Mouse (Mus musculus): Measurements from ENCODE around the gene 2310061I04Rik. TPM values are rescaled to one million over a fixed set of nuclear protein-coding genes. Genes with fewer than 3 reads are reported as not detected.
"Not testable (repeated sequence)": the region's sequence is repeated elsewhere in the genome, so short reads cannot be mapped to it uniquely, and the experiment has no call there.

Gene 2310061I04Rik
- 10 to 100 TPM; 58.0 to 70.5 TPM for total RNA-seq (2021)
- long read RNA-seq, experiment 1, transcript 2310061I04Rik-202 (5 exons, 2,081 nt): minor isoform, 14 of 83 reads
- long read RNA-seq, experiment 1, transcript 2310061I04Rik-204 (6 exons, 1,293 nt): major isoform, 58 of 83 reads
- long read RNA-seq, experiment 1, partial matches to known transcripts: 1 of 83 reads
- long read RNA-seq, experiment 1, other reads (novel, unspliced or antisense): 7 of 83 reads
- long read RNA-seq, experiment 2, transcript 2310061I04Rik-204 (6 exons, 1,293 nt): major isoform, 54 of 66 reads
- long read RNA-seq, experiment 2, transcript 2310061I04Rik-203 (6 exons, 1,193 nt): minor isoform, 7 of 66 reads
- long read RNA-seq, experiment 2, partial matches to known transcripts: 1 of 66 reads
- long read RNA-seq, experiment 2, other reads (novel, unspliced or antisense): 1 of 66 reads

DNA sequence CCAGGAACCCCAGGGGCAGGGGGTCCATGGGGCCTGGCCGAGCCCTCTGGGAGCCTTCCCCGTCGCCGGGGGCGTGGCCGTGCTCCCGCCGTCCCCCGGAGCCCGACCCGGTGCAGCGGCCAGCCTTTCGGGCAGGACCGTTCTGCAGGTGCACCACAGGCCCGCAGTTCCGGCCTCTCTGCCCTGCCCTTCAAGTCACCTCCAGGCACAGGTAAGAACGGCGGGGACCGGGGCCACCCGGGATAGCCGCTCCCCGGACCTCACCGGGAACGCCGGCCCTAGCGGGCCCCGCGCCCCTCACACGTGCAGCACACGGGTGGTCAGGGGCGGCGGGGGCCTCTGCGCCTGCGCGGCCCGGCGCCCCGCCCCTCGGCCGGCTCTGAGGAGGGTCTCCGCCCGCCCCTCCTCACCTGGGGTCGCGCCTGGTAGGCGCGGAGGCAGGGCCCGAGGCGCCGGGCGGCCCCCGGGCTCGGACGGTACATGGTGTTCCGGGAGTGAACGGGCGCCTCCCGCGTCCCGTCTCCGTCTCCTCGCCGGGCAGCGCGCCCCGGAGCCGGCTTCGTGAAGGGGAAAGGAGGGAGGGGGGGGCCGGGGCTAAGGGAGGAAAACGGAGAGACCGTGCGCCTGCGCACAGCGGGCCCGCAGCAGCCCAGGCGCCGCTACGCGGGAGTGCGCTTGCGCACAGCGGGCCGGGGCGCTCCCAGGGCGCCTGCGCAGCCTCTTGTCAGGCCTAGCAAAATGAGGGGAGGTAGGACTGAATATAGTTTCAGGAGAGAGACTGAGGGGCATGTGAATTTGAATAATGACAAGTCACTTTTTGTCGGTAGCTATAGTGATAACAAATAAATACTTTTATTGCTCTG, at the start of gene 2310061I04Rik:
Gene 2310061I04Rik (minus strand): TSS at position 651 of the 863 bp plus-strand sequence.
- peak; percentile 94 for DNase-seq

DNA sequence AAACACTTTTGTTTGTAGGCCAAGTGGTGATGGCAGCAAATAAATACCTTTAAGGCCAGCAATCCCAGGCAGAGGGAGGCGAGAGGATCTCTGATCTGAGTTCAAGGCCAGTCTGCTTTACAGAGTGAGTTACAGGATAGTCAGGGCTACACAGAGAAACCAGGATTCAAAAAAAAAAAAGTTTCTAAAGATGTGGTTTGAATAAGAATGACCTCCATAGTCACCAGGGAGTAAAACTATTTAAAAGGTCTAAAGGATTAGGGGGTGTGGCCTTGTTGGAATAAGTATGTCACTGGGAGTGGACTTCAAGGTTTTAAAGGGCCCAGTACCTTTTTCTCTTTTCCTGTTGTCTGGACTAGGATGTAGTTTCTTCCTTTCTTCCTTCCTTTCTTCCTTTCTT, 42.7 kb upstream of the 2310061I04Rik start:
- no peak for DNase-seq

DNA sequence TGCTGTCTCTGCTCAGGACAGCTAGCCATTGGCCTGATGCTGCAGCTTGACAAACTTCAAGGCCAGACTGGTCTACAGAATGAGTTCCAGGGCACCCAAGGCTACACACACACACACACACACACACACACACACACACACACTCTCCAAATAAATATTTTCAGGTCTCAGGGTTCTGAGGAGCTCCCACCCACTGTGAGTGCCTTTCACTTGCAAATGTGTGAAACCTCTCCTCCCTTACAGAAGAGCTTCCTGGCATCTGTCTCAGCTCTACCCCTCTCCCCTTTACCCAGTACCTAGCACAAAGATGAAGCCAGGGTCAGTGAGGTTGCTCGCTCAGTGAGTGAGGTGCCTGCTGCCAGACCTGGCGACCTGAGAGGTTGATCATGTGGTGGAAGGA, 41.9 kb upstream of the 2310061I04Rik start:
- no peak for DNase-seq

DNA sequence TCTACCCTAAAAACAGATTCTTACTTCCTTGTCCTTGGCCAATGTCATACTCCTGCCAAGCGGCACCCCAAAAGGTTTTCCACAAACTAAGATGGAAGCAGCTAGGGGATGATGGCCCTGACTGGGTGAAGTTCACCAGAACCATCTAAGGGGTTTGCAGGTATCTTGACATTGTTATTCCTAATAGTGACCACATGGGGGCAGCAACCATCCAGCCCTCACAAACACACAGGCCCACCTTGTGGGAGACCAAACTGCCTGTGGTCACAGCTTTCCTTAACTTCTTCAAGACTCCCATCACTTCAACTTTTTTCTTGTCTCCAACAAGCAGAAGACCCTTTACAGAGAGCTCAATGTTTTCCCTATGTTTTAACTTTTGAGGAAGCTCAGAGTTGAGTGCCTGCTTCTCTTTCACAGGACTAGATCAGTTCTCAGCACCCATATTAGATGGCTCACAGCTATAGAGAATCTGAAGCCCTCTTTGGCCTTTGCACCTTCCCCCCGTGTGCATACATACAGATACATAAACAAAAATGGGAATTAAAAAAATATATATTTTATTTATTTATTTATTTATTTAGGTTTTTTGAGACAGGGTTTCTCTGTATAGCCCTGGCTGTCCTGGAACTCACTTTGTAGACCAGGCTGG, 40.6 kb upstream of the 2310061I04Rik start:
- DNase-seq: peak; percentile 53

GRCm38 (mm10) chr17:35935763-35936162, 38.5 kb upstream of the 2310061I04Rik start:
- not testable (repeated sequence) for DNase-seq

- no peak for DNase-seq
Measured at GRCm38 (mm10) chr17:35932608-35933007, 35.4 kb upstream of the 2310061I04Rik start.

DNA sequence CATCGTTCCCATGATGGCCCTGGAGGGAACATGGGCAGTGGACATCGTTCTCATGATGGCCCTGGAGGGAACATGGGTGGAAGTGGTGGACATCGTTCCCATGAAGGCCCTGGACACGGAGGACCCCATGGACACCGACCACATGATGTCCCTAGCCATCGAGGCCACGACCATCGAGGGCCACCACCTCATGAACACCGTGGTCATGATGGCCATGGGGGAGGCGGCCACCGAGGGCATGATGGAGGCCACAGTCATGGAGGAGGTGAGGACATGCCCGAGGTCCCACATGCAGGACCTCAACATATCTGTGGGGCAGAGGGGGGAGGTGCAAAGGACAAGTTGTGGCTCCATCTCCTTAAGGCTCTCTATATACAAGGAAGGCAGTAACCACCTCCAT, 33.4 kb upstream of the 2310061I04Rik start:
- DNase-seq: no peak

GRCm38 (mm10) chr17:35929534-35929933, 32.3 kb upstream of the 2310061I04Rik start:
- DNase-seq: no peak

DNA sequence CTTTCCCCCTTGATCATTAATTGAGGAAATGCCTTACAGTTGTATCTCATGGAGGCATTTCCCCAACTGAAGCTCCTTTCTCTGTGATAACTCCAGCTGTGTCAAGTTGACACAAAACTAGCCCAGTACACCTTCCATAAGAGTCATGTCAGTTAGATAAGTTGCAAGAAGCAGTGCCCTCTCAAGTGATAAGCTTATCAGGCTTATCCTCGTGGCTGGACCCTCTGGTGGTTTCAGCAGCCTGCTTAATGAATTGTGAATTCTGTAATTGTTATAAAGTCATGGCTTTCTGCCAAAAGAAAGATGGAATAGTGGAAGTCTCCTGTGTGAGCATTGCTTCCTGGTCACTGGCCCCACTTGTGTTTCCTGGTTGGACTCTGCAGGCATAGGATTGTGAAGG, 30.2 kb upstream of the 2310061I04Rik start:
- no peak for DNase-seq

DNA sequence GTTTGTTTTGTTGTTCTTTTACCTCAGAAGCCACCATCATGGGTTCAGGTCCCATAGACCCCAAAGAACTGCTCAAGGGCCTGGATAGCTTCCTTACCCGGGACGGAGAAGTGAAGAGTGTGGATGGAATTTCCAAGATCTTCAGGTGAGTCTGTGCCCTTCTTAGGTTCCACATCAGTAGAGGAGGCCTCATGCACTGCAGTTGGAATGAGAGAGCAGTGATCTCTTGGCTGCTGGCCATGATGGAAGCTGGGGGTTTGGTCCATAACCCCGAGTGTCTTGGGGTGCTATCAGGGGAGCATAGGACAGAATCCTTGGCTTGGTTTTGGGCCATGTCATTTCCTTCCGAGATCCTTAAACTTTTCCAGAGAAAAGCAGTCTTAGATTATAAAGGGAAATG, 26.1 kb upstream of the 2310061I04Rik start:
- DNase-seq: no peak

DNA sequence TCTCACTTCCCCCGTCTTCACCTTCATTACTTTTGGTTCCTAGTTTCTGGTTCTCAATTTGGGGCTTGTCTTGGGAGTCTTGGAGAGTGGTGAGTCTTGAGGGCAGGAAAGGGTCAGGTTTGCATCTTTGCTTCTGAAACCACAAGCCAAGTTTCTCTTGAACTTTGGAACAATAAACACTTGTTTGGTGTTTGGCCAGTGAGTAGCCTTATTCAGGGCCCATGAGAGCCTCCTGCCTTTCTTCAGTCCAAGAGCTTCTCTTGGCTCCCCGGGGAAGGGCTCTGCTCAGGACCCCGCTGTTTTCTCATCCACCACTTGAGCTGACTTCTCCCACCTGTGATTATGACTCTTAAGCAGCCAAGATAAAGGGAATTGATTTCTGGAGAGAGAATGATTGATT, 25.3 kb upstream of the 2310061I04Rik start:
- no peak for DNase-seq

DNA sequence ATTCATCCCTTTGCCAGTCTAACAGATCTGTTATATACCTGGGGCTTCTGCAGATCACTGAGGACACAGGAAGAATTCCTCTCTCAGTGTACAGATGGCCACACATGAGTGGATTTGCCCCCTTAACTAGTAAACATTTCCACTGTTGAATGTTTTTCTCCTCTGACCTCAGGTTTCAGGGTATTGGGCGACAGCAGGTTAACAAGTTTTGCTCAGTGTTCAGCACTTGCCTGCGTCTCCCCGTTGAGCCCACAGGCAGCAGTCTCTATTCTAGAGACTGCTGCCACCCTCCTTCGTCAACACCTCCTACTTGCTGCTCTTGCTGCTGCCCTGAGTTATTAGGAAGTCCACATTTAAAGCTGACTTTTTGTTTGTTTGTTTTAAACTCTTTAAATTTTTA, 24.5 kb upstream of the 2310061I04Rik start:
- no peak for DNase-seq

DNA sequence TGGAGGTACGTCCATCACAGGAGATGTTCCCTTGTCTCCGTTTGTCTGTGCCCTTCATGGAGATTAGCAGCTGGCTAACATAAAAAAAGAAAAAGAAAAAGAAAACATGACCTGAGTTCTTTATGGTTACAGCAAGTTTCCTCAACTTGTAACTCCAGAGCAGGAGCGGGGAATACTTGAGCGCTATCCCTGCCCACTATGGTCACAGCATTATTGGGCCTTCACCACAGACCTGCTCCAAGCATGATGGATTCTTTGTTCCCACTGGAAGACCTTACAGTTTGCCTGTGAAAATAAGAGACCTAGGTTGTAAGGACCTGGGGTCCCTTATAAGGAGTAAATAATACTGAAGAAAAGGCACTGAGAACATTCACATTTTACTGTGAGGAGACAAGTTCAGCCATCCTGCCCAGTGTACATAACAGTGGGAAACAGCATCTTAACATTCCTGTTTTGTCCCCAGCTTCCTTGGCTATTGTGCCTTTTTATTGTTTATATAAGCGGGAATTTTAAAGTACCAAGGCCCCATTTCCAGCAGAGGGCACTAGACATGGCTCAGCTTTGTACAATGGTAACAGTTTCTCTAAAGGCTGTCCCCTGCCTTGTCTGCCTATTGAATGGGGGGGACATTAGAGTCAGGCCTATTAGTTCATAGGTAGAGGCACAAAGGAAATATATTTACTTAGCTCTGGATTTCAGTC, 23.8 kb upstream of the 2310061I04Rik start:
- DNase-seq: peak; percentile 50

- DNase-seq: no peak
Measured at GRCm38 (mm10) chr17:35920384-35920783, 23.2 kb upstream of the 2310061I04Rik start.

DNA sequence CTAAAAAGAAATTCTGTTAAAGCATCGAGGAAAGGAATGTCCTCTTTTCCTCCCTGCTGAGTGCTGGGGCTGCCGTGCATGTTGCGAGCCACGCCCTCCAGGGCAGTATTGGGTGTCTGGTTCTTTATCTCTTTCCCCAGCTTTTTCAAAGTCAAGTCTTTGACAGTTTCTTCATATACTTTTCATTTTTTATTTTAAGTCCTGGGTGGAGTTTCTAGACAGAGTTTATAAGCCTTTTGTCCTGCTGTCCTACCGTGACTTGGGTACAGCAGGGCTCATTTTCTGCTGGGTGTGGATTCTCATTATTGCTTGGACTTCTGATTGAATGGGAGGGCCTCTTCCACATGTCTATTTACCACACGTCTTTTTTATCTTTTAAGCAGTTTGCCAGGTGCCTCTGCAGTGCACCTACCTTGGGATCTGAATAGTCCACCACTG, 22.7 kb upstream of the 2310061I04Rik start:
- DNase-seq: no peak

- DNase-seq: peak; percentile 95
Measured at GRCm38 (mm10) chr17:35919060-35919715, 22.0 kb upstream of the 2310061I04Rik start.

DNA sequence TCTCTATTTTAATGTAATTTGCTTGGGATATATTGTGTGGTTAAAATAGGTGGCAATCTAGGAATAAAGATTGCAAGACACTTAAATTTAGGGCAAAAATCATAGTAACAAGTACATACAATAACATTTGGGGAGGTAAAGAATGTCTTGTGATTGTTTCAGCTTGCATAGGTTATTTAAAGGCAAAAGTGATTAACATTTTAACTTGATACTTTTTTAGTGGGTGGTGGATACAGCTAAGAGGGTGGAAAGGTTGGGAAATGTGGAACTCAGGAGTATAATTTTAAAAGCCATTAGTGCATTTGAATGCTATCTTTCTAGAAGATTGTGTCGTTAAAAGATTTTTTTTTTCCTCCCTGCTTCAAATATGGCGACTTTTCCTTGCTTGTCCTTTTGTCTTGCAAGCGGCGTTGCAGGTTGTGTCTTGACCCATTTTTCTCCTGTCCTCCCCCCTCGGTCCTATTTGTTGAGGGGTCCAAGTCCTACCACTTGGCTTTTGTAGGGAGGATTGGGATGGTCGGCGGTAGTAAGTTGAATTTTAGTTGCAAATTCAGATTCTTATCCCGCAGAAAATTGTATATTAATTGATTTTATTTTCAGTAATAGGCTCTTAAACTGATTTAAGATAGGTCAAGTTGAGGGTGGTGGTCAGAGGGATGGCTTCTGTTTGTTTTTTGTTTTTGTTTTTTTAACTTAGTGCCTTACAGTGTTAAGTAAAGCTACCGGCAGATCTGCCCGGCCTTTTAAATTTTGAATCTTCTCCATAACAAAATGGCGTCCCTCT, 21.2 kb upstream of the 2310061I04Rik start:
- peak; percentile 62 for DNase-seq

DNA sequence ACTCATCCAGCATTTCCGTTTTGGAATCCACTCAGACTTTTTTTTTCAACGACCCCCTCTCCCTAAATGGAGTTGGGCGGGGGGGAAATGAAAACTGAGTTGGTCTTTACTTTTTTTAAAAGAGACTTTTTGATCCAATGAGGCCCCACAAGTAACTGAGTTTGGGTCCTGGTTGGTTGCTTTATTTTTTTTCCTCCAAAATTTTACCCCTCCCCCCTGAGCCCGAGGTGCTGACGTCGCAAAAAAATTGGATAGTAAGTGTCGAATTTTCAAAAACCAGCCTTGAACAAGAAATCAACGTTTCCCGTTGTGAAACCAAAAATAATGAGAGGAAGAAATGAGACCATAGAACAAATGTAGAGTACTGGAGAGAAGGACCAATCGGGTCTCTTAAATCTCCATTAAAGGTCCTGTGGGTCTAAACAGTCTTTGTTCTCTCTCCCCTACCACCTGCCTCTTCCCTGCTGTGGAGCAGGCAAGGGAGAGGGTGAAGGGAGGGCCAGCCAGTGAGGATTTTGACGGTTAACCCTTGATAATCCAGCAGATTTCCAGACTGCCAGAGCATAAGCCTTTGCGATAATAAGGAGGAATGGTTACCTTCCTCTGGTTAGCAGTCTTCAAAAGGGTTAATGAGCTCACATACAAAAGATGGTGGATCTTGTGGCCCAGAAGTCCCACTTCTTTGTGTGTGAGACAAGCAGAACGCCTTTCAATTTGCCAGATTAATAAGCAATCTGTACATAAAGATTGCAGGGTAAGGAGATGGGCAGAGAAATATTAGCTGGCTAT, 20.4 kb upstream of the 2310061I04Rik start:
- DNase-seq: peak; percentile 52

GRCm38 (mm10) chr17:35917143-35917462, 19.9 kb upstream of the 2310061I04Rik start:
- DNase-seq: peak; percentile 48
